Mouse (Mus musculus) A20 (cell line): ENCODE data around the gene Bahcc1.

Experiments
- DNase-seq: peaks from one replicate; pipeline ENCODE4 v3.0.0-alpha.2; 2011; ENCODE audit warnings: low read depth, low spot score

Bahcc1 gene

GRCm38 (mm10) chr11:120206069-120206668, 26.6 kb upstream of the Bahcc1 start:
- no peak for DNase-seq

DNA sequence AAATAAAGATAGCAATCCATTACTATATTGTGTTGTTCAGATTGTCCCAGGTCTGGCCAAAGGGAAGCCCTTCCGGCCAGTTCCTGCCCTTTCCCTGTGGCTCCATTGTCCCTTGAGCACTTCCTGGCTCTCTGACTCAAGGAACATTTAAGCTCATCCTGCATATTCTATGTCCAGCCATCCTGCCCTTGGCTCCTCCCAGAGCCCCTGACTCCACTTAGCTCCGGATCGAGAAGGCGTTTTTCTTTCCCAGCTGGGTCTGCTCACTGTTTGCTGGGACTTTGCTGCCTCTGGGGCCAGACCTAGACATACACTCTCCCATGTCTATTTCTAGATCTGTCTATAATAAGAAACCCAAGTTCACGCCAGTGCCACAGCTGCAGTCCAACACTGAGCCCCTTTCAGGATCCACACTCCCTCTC, 26.1 kb upstream of the Bahcc1 start:
- DNase-seq: no peak

- DNase-seq: peak; percentile 52
These were observed 23.9 kb upstream of the Bahcc1 start for GRCm38 (mm10) chr11:120208848-120209247.

DNA sequence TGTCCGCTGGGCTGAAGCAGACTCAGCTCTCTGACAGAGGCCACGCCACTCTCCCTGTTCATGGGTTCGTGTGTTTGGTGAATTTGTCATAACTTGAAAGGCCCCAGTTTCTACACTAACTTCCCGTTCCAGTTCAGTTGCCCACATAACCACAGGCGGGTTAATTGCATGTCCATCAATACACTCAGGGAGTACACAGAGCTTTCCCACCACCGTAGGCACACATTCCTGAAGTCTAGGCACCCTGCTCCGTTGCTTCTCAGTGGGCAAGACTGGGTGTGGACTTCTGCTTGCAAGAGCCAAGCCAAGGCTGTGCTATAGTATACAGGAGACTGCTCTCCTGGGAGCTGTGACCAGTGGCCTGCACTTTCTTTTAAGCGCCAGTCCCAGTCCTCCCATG, 23.3 kb upstream of the Bahcc1 start:
- no peak for DNase-seq

GRCm38 (mm10) chr11:120215726-120216241, 17.0 kb upstream of the Bahcc1 start:
- no peak for DNase-seq

DNA sequence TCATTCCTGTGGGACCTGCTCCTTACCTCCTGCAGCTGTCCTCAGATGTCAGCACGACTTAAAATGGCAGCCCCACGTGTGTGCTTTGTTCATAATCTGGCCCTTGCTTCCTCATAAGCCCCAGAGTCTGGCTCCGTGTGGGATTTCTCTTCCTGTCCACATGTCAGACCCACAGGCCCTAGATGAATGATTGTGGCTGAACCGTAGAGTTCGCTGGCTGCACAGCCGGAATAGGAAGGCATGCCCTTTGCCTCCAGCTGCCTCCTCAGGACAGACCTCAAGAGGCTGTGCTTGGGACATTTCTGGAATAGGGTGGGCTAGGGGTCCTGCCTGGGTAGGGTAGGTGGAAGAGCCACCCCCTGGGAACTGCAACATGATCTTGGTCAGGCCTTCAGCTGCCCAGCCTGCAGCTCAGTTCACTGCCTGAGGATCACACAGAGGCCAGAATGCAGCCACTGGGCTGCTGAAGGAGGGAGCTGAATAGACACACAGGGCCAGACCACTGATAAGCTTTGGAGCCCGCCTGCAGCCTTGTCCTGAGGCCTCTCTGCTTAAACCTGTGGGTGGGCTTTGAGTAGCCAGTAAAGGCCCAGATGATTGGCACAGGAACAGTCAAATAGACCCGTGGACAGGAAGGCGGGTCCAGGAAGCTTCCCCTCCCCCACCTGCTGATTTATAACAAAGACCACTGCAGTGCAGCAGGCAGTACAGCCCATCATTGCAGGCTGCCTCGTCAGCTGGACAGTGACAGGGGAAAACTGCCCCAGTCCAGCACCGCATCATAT, 16.0 kb upstream of the Bahcc1 start:
- DNase-seq: no peak

- no peak for DNase-seq
These were observed 14.4 kb upstream of the Bahcc1 start for GRCm38 (mm10) chr11:120218176-120218856.

- DNase-seq: no peak
These were observed 13.8 kb upstream of the Bahcc1 start for GRCm38 (mm10) chr11:120218946-120219345.

DNA sequence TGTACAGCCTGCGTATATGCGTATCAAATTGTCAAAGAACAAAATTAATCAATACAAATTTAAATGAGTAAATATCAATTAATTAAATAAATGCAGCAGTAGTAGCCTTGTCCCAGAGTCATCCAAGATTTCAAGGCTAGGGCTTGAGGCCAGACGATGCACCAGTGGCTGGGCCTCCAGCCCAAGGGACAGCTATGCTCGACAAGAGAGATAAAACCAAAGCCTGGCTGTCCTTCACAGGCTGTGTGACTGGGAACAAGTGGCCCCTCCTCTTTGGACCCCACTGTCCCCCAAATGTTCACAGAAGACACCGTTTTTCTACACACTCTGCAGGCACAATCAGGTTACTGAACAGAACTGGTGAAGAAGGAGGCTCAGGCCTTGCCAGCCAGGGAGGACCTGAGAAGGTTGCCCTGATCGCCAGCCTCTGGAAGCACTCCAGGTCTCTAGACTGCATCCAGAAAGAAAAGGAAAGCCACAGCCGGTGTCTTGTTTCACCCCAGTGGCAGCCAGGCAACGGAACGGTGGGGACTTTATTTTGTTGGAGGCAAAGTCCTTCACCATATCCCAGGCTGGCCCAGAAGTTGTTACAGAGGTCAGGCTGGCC, 12.7 kb upstream of the Bahcc1 start:
- no peak for DNase-seq

DNA sequence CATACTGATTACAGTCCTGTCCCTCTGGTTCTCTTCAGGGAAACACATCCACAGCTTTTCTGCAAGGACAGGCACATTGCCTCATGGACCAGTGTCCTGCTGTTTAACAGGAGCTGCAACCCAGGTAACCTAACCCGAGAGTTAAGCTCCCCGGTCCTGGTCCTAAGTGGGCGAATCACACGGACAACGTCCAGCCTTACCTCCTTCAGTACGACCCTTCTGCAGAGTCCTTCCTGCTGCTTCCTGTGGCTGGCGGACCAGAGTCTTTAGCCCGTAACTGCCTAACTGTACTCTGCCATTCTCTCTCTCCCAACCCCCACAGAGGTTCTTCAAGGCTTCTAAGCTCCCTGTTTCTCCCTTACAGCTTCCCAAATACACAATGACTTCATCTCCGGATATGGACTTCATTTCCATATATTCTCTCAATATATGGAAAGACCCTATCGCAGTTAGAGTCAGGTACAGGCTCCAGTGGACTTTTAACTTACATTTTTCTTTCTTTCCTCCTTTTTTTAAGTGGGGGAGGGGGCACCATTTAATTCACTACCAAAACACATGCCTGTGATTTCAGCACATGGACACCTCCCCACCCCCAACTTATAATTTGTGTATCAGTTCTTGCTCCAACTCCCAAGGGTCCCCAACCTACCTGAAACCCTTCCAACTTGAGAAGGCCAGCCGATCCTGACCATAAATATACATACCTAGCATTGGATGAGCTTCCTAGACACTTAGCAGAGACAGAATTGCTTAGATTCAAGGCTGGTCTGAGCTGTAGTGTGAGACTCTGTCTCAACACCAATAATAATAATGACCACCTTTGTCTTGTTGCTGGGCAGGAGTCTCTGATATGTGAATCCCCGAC, 11.6 kb upstream of the Bahcc1 start:
- DNase-seq: no peak

- no peak for DNase-seq
These were observed 10.2 kb upstream of the Bahcc1 start for GRCm38 (mm10) chr11:120222425-120223104.

GRCm38 (mm10) chr11:120223586-120224487, 8.9 kb upstream of the Bahcc1 start:
- no peak for DNase-seq

- DNase-seq: no peak
These were observed 8.1 kb upstream of the Bahcc1 start for GRCm38 (mm10) chr11:120224488-120225255.

GRCm38 (mm10) chr11:120225256-120226195, 7.2 kb upstream of the Bahcc1 start:
- DNase-seq: no peak

- DNase-seq: no peak
These were observed 6.1 kb upstream of the Bahcc1 start for GRCm38 (mm10) chr11:120226421-120227280.

DNA sequence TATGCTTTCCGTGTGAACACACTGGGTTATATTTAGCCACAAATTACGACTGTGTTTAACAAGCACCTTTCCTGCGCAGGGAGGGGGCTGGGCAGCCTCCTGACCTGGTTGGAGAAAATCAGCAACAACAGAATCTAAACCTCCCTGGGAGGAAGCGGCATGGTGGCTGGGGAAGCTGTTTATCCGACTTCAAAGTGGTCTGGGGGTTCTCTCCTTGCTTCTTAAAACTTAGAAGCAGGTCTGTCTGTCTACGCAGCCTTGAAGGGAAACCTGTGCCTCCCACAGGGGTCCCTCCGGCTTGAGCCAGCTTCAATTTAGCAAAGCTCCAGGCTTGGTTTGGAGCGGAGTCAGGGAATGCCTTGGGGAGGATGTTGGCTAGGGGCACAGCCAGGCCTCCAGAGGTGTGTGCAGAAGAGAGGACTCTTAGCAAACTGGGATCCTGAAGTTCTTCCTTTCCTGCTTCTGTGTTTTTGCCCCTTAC, 5.1 kb upstream of the Bahcc1 start:
- DNase-seq: no peak
